Mouse (Mus musculus) thymus, postnatal 0 days (tissue): ENCODE measurements around the gene Camk2d. TPM values are rescaled to one million over a fixed set of nuclear protein-coding genes. Genes with fewer than 3 reads are reported as not detected.
A peak's percentile ranks its signal among the peaks of the same experiment; 100 is the strongest.

Source experiments
- DNase-seq: peaks from one replicate; pipeline ENCODE4 v3.0.0-alpha.2; 2015; ENCODE audit warnings: low spot score
- polyA plus RNA-seq: library from polyadenylated mRNA; unstranded; fragments of >200 nt; fragmentation: Nextera tagmentation; extraction: Ambion mirVana; gene quantifications from 2 replicates; pipeline ENCODE4 v1.2.1, GENCODE M21; 2015

Gene Camk2d
- polyA plus RNA-seq: 30.5 and 39.5 TPM in 2 replicates

- DNase-seq: peak; percentile 98
Observed at GRCm38 (mm10) chr3:126596086-126596485, at the start of gene Camk2d. Gene Camk2d, plus strand, starts transcription at chr3:126596302.

- no peak for DNase-seq
Observed at GRCm38 (mm10) chr3:126547941-126548340, 48.2 kb upstream of the Camk2d start.

GRCm38 (mm10) chr3:126563646-126564045 lies 32.5 kb upstream of the Camk2d start:
- DNase-seq: no peak

- DNase-seq: no peak
Observed at GRCm38 (mm10) chr3:126570628-126571027, 25.5 kb upstream of the Camk2d start.

- no peak for DNase-seq
Observed at GRCm38 (mm10) chr3:126572915-126573314, 23.2 kb upstream of the Camk2d start.

GRCm38 (mm10) chr3:126575927-126576326 lies 20.2 kb upstream of the Camk2d start:
- DNase-seq: peak; percentile 55

GRCm38 (mm10) chr3:126586134-126586533 lies 10.0 kb upstream of the Camk2d start:
- DNase-seq: no peak

- no peak for DNase-seq
Observed at GRCm38 (mm10) chr3:126587477-126587876, 8.6 kb upstream of the Camk2d start.

GRCm38 (mm10) chr3:126589556-126589955 lies 6.5 kb upstream of the Camk2d start:
- DNase-seq: peak; percentile 32

GRCm38 (mm10) chr3:126595456-126595855 lies 646 bp upstream of the Camk2d start:
- DNase-seq: no peak

- DNase-seq: peak; percentile 88
Observed at GRCm38 (mm10) chr3:126596491-126597160, 524 bp downstream of the Camk2d start.

GRCm38 (mm10) chr3:126597161-126597595 lies 1.1 kb downstream of the Camk2d start:
- DNase-seq: peak; percentile 46

- DNase-seq: peak; percentile 52
Observed at GRCm38 (mm10) chr3:126597596-126598328, 1.7 kb downstream of the Camk2d start.

GRCm38 (mm10) chr3:126598329-126598676 lies 2.2 kb downstream of the Camk2d start:
- peak; percentile 18 for DNase-seq

GRCm38 (mm10) chr3:126598881-126599280 lies 2.8 kb downstream of the Camk2d start:
- DNase-seq: no peak

- no peak for DNase-seq
Observed at GRCm38 (mm10) chr3:126599335-126599734, 3.2 kb downstream of the Camk2d start.

- no peak for DNase-seq
Observed at GRCm38 (mm10) chr3:126599936-126600335, 3.8 kb downstream of the Camk2d start.

- DNase-seq: no peak
Observed at GRCm38 (mm10) chr3:126602772-126603171, 6.7 kb downstream of the Camk2d start.

GRCm38 (mm10) chr3:126604656-126605434 lies 8.7 kb downstream of the Camk2d start:
- DNase-seq: no peak

GRCm38 (mm10) chr3:126609310-126609709 lies 13.2 kb downstream of the Camk2d start:
- no peak for DNase-seq

GRCm38 (mm10) chr3:126609795-126610451 lies 13.8 kb downstream of the Camk2d start:
- DNase-seq: peak; percentile 56
